Mouse (Mus musculus): ENCODE data around the gene Rab7b.

Rab7b gene

DNA sequence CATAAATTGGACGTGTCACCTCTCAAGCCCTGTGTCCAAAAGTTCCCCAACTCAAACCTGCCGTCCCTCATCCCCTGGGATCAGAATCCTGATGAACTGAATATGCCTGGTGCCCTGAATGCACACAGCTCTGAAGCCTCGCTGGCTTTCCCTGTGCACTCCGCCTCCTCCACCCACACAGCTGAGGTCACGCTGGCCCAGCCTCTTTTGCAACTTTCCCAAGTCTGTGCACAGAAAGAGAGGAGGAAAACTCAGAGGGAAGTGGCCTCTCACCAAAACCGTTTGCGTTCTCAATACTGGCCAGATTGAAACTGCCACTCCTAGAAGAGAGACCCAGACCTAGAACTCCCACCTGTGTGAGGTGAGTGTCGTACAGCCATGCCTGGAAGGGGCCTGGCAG, at the start of gene Rab7b:
TSS of gene Rab7b (plus strand) at position 221 of the 400 bp plus-strand sequence.
- DNase-seq (ENCODE audit: low spot score in 2 of 2), result no peak

DNA sequence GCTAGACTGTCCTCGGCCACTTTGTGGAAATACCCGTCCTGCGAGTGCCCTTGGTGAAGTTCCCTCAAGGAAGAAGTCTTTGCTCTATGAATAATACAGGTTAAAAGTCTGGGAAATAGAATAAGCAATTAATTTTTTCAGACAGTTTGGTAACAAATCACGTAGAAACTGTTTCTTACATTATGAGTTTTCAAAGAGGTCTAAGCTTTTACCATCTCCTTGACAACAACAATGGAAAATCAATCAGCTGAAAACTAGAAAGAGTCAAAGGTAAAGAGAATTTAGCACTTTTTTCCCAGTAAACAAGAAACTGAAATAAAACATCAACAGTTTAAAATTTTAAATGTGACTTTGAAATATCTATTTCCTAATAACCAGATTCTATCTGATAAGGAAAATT, 48.4 kb upstream of the Rab7b start:
- DNase-seq (ENCODE audit: low spot score in 2 of 2), result no peak

DNA sequence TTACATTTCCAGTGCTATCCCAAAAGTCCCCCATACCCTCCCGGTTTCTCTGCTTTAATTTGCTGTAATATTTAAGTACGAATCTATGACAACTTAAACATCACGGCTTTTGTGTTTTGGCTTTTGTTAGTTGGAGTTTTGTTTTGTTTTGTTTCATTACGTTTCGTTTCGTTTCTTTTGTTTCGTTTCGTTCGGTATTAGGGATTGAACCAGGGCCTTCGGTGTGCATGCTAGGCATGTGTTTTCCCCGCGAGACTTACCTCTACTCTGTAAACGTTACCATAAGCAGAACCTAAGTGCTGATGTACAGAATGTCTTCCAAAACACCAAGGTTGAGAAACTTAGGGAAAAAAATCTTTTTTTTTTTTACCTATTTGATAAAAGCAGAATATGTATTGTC, 46.9 kb upstream of the Rab7b start:
- DNase-seq (ENCODE audit: low spot score in 2 of 2), result no peak

DNA sequence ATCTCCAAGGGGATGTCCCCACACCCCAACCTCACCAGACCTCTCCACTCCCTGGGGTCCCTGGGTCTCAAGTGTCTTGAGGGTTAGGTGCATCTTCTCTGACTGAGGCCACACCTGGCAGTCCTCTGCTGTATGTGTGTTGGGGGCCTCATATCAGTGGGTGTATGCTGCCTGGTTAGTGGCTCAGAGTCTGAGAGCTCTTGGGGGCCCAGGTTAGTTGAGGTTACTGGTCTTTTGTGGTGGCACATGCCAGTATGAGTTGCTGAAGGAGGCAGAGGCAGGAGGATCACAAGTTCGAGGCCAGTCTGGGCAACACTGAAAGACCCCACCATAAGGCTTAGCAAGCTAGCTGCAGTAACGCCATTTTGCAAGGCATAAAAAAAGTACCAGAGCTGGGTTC, 46.2 kb upstream of the Rab7b start:
- no peak for DNase-seq (ENCODE audit: low spot score in 2 of 2)

DNA sequence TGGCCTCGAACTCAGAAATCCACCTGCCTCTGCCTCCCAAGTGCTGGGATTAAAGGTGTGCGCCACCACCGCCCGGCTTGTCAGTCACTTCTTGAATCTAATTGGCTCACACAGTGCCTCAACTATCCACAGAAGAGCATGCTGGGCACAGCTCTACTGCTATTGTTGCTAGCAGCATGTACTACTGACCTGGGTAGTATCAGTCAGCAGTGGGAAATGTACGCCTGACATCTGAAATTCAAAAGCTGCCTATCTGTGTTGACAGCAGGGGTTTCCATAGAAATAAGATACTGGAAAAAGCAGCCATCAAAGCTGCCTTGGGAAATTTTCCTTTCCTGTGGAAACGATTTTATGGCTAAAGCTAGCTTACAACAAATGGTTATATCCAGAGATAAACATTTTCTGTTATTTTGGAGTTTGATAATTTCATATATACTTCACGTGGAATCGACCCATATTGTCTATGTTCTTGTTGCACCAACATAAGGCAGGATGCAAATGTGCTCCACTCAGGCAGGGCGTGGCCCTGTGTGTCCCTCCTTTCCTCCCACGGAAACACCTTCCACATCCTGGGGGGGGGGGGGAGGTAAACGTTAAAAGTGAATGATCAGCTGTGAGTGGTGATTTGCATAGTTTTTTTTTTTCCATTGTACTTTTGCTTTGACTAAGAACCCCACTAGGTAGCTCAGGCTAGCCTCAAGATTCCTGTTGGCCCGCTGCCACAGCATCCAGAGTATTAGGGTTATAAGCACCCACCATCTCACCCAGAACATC, 35.6 kb upstream of the Rab7b start:
- DNase-seq (ENCODE audit: low spot score in 2 of 2), result no peak

DNA sequence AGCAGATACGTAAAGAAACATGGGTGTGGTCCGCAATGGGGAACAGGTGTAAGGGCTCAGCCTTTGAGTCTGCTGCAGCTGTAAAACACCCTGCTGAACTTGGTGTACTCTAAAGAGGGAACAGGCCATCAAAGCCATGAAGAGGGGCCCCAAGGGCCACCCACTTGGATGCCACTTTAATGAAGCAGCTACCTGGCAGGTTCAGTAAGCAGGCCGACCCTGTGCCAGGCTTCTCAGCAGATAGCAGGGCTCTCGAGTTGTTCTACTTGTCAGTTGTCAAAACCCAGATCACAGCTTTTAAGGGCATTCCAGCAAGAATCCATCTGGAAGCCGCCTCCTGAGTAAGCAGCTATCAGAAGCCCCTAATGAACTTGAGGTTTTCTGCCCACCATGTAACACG, 32.9 kb upstream of the Rab7b start:
- no peak for DNase-seq (ENCODE audit: low spot score in 2 of 2)

DNA sequence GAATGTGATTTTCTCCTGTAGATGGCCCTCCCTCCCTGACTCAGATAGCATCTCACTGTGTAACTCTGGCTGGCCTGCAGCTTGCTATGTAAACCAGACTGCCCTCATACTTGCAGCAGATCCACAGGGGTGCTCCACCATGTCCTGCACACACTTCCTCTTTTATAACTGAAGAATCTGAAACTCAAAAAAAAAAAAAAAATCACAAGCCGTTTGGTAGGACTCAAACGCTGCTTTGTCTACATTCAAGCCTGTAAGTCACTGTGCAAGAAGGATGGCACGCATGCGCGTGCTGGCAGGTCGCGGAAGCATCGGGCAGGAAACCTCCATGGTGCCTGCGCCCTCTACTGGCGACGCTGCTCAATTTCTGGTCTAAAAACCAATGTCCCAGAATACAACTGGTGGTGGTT, 30.5 kb upstream of the Rab7b start:
- DNase-seq (ENCODE audit: low spot score in 2 of 2), result peak; percentile 86 to 92

DNA sequence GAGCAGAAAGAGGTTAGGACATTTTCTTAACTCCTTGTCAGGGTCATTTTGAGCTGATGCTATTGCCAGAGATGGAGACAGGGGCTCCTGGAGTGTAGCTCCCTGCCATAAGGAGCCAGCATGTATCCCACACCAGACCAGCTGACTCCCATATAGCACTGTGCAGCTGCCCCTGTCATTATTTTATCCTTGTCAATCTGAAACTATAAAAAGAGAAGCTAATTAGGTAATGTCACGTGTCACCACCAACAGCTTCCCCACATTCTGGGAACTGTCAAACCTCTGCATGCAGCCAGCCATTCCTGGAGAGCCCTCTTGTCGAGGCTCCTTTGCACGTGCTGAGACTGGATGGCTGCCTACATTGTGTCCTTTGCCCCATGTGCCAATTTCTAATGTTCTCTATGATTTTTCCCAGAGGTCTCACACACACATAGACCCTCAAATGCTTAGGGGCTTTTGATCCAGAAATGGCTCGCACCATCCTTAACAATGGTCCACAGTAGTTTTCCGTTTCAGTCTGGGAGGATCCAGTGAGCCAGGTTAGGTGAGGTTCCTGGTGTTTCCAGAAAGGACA, 28.9 kb upstream of the Rab7b start:
- DNase-seq (ENCODE audit: low spot score in 2 of 2), result no peak

DNA sequence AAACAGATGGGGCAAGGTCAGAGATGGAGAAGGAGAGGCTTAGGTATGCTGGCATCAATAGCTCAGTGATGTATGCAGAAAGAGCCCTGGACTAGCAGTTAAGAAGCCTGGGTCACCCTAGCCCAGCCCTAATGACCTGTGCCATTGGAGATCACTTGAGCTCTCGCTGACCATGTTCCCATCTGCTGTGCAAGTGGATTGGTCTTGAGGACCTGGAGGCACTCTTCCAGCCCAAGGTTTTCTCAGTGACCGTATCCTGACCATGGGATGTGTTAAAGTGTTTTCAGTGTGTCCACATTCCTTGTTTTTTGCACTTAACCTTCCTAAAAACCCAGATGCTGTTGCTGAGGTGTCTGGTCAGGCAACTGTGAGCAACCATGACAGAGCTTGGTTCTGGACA, 28.2 kb upstream of the Rab7b start:
- no peak for DNase-seq (ENCODE audit: low spot score in 2 of 2)

DNA sequence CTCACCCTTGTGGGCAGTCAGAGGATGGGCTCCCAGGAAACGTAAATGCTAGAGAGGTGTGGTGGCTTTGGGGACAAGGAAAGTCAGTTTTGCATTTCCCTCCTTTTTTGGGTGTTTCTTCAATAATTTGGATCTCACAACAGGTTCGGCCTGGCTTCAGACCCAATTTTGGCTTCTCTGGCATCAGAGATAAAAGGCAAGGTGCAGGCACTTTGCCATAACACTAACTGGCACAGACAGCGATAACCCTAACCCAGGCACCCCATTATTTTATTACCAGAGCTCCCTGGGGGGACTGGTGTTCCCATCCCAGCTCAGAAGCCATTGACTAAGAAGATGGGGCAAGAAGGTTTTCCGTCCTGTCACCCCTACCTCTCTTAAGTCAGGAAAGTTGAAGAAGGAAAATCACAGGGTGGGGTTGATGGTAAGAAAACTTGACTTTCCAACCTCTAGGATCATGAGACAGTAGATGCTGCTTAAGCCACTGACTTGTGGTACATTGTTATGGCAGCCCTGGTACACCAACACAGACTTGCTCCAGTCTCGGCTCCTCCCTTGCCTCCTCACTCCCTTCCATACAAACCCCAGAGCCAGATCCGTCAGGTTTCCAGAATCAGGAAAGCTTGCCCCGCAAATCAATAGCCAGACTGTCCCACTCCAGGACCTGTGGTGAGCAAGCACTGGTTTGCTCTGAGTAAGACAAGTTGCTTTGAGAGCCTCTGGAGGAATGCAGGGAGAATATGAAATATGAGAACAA, 27.6 kb upstream of the Rab7b start:
- no peak for DNase-seq (ENCODE audit: low spot score in 2 of 2)

DNA sequence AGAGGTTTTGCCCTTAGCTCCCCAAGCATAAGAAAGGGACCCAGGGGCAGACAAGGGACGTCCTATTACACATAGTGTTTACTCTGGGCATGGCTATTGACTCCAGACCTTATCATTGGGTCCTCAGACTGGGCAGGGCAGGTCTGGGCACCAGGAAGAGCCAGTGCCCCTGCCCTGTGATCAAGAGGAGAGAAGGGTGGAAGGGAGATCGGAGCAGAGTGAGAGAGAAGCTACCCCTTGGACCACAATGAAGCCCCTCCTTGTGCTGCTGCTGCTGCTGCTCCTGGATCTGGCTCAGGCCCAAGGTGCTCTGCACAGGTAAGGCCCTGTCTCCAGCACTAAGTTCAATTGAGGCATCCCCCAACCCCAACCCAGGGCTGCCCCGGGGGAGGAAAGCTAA, 26.7 kb upstream of the Rab7b start:
- DNase-seq (ENCODE audit: low spot score in 2 of 2), result no peak

DNA sequence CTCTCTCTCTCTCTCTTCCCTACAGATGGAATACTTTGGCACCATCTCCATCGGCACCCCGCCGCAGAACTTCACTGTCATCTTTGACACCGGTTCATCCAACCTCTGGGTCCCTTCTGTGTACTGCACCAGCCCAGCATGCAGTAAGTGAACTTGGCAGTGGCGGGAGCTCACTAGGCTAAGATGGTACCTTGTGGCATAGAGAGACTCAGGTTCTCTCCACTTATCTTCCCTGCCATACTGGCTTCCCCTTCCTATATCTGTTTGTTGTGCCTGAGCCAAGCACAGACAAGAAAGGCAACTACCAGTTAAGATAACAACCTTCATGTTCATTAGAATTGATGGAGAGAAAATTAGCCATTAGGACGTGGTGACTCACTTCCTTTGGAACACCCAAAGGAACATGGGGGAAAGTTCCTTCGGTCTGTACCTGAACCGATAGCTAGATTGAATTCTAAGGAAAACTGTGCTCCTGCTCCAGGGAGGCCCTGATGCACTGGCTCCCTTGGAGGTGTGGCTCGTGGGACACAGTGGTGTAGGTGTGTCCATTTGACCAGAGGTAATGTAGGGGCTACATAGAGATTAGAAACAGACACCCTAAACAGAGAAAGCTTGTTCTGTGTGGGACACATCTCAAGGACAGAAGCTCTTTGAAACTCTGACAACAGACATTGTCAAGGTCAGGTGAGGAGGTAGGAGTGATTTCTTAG, 25.1 kb upstream of the Rab7b start:
- no peak for DNase-seq (ENCODE audit: low spot score in 2 of 2)

DNA sequence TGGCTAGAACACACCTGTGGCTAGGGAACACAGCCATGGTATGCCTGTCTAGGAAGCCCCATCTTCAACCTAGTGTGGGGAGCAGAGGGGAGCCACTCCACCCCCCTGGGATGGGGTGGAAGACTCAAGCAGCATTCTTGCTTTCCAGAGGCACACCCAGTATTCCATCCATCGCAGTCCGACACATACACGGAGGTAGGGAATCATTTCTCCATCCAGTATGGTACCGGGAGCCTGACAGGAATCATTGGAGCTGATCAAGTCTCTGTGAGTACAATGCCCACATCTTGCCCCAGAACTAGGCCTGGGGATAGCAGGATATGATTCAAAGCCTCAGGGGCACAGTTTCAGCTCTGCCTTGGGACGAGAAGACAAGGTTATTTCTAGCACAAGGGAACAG, 24.4 kb upstream of the Rab7b start:
- no peak for DNase-seq (ENCODE audit: low spot score in 2 of 2)

DNA sequence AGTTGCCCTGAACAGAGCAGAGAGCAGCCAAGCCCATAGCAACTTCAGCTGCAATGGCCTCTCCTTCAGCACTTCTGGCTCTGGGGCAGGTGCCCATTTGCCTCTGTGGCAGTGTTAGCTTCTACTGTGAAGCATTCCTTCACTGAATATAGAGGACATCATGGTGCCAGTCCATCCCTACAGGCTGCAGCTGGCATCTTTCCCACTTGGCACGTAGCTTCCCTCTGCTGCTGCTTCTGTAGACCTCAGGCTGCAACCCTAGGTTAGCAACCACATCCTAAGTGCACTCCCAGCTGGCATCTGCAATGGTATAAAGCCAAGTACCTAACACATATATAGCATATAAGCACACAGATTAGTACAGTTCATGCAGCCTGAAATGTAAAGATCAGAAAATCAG, 22.6 kb upstream of the Rab7b start:
- DNase-seq (ENCODE audit: low spot score in 2 of 2), result no peak

DNA sequence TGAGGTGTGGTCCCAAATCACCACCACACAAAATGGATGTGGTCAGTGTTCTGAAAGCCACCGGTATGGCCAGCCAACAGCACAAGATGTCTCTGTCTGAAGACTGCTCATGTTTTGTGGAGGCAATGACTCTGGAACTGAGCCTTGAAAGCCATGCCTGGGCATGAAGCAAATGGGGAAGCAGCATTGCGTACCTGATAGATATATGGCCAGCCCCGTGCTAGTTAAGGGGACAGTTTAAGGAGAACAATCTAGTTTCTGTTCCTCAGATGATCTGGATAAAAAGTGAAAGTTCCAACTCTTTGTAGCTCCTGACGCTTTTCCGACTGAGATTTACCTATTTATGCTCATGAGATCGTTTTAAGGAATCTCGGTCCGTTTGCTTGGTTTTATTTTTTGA, 17.4 kb upstream of the Rab7b start:
- no peak for DNase-seq (ENCODE audit: low spot score in 2 of 2)

DNA sequence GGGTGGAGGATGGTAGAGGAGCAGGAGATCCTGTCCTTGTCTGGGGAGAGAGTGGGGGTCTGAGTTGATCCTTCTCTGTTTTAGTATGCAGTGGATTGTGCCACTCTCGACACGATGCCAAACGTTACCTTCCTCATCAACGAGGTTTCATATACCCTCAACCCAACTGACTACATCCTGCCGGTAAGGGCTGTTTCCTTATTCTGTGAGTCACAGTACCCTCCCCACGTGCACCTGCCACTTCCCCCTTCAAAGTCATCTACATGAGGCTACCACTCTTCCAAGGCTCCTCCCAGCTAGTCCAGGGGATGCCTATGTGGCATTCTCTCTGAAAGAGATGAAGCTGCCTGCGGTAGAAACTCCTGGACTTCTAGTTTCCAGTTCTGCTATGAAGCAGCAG, 16.1 kb upstream of the Rab7b start:
- DNase-seq (ENCODE audit: low spot score in 2 of 2), result no peak

DNA sequence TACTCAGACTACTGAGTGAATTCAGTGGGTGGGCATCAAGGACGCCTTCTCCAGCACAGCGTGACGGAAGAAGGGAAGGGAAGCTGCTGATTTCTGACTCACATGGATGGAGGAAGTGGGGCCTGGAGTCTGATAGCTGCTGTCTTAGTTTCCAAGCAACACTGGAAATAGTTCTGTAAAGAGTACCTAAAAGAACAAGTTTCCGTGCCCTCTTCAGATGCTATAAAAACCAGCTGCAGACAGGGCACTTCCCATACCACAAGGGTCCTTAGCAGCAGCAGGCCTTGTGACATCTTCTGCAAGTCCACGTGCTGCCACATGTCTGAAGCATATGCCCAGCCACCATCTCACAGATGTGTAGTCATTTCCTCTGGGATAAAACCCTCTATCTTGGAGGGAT, 8.9 kb upstream of the Rab7b start:
- no peak for DNase-seq (ENCODE audit: low spot score in 2 of 2)

DNA sequence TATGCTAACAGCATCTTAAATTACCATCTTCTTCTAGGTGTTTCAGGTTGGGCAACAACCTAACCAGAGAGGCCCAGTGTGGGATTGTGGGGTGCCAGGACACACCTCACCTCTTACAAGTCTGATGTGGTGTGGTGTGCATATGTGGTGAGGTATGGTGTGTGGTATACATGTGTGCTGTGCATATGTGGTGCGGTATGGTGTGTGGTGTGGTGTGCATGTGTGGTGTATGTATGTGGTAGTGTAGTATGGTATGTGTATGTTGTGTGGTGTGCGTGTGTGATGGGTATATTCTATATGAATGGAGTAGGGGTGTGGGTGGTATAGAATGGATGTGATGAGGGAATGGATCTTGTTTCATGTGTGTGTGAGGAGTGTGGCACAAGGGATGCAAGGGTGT, 756 bp upstream of the Rab7b start:
- DNase-seq (ENCODE audit: low spot score in 2 of 2), result no peak

DNA sequence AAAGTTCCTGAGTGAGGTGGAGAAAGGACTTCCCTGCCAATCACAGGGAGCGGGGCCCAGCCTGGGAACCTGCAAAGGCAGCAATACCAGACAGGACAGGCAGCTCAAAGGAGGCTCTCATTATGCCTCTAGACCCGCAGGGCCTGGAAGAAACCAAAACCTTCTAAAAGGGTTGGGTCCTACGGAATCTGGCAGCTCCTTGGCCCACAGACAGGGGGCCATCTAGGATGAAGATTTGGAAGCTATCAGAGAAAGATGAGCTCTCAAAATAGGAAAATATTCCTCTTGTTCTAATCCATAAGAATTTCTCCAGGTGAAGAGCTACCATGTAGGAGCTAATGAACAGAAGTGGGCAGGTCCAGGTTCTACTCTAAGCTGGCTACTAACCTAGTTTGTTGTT, 521 bp downstream of the Rab7b start:
- DNase-seq (ENCODE audit: low spot score in 2 of 2), result no peak

DNA sequence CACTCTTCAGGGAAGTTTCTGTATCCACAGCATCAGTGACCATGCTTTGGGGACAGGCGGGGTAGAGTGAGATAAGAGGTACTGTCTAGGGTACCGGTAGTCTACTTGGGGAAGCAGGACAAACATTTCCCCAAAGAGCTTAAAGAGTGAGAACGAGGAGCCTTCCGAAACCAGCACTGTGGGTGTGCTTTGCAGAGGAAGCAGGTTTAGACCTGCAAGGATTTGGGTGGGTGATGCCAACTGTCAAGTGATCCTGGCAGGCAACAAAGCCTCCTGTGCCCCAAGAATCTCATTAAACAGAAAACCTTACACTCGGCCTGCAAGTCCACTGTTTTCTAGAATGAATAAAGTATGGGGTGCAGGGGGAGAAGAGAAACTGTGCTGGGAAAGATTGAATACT, 1.4 kb downstream of the Rab7b start:
- DNase-seq (ENCODE audit: low spot score in 2 of 2), result no peak

DNA sequence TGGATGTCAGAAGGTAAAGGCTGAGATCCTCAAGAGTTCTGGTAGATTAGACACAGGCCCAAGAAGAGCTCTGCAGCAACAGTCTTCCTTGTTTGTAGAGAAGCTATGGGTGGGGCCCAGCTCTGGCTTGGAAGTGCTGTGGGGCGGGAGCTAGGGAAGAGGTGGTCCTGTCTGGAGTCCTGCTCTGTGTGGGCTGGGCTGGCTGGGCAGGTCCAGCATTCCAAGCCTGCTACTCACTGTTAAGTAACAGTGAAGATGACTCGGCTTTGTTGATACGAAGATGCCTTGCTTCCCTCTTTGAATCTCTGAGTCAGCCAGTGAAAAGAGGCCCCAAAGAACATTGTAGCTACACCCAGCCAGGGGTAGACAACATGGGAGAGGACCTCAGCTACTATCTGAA, 1.9 kb downstream of the Rab7b start:
- DNase-seq (ENCODE audit: low spot score in 2 of 2), result no peak

DNA sequence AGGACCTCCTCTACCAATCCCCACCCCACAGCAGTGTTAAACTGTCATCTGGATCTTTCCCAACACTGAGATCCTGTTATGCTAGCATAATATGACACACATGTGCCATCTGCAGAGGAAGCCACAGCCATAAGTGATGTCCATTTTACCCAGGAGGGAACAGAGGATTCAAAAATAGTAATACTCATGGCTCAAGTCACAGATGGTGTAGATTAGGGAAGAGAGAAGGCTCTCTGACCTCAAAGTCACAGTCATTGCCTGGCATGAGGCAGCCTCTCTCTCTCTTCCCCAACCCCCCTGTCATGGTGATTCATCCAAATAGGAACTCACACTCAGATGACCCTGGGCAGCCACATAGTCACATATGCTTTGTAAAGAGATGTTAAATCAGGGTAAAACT, 2.9 kb downstream of the Rab7b start:
- DNase-seq (ENCODE audit: low spot score in 2 of 2), result no peak

DNA sequence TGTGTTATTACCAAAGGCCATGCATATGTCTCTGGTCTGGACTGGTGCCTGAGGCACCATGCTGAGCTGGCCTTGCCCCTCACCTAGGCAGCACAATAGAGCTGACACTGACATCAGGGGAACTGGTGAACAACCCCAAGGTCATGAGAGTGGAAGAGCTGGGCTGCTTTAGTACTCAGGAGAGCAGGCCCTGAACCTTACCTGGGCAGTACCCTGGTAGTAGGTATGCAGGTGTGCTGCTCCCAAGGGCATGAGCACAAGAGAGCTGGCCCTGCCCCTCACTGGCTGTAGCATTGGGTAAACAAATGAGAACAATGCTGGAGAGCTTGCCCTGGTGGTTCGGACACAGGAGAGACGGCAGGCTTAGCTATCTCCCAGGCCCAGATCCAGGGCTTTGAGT, 6.8 kb downstream of the Rab7b start:
- no peak for DNase-seq (ENCODE audit: low spot score in 2 of 2)

Data from spleen, postnatal 14 days (tissue).